Mouse (Mus musculus) right cerebral cortex, postnatal 14 days (tissue): ENCODE measurements around the gene Myoc.
"Not testable (repeated sequence)": the region's sequence is repeated elsewhere in the genome, so short reads cannot be mapped to it uniquely, and the experiment has no call there.

ENCODE experiments used
- DNase-seq: peaks from one replicate; pipeline ENCODE4 v3.0.0; 2022

Myoc gene

GRCm38 (mm10) chr1:162639051-162639750 is at the start of gene Myoc:
Gene Myoc (plus strand): TSS chr1:162639155.
- DNase-seq: no peak

DNA sequence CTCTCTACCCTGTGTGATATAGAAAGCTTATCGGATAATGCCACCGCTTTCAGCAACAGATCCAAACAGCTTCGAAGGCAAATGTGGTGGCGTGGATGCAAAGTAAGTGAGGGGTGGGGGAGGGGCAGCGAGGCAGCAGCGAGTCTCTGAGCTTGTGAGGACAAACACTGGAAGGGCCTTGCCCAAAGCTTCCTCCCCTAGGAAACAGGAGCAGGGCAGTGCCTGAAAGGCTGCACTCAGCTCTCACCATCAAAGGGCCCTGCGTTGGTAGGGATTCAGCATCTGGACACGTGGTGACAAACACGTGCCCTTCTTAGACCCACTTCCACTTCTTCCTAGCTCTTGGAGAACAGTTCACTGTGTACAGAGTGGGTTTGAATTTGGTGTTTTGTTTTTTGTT is 49.5 kb upstream of the Myoc start:
- DNase-seq: no peak

DNA sequence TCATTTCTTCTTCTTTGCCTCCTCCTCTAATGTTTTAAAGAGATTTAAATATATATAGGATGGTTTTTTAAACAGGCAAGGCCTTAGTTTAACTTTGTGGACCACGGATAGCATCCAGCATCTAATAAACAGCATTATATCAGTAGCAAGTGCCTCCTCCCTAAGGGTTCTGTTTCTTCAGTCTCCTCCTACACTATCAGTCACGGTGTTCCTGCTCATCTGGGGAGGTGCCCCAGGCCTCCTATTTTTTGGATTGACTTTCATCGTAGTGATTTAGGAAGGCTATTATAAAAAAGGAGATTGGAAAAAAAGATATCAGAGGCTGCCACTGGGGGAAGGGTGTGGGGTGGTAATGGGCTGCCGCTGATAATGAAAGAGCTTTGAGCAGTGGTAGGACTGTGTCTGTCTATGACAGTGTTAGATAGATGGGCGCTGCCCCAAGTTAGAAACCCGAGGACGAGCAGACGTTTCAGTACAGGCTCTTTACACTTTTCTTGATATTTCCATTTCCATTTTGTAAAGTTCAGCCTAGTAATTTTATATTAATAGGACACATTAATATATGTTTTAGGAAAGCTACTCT is 48.4 kb upstream of the Myoc start:
- DNase-seq: no peak

DNA sequence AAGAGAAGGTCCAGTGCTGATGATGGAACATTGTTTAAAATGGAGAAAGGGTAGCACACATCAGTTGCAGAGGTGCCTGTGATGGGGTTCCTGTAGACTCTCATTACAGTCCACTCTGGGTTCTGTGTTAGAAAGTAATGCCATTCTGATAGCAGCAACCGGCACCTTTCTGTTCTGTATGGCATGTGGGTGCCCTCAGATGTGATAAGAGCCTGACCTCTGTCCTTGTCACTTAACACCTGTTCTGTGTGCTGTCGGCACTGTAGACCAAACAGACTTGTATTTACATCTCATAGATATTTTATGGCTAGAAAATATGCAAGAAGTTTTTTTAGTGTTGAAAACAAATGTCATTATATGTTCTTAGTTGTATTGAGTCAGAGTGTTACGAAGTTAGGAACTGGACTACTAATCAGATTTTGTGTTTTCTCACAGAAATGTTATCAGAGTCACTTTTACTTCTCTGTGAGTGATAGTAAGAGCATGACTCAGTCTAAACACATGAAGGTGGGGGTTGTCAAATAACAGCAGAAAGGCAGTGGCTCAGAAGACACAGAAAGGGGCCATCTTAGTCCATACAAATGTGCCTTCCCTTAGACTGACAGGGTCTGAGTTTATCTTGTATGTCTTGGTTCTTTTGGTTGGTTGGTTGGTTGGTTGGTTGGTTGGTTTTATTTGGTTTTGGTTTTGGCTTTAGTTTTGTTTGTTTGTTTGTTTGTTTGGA is 41.4 kb upstream of the Myoc start:
- DNase-seq: no peak

- DNase-seq: no peak
These were observed 39.3 kb upstream of the Myoc start for GRCm38 (mm10) chr1:162599617-162600016.

DNA sequence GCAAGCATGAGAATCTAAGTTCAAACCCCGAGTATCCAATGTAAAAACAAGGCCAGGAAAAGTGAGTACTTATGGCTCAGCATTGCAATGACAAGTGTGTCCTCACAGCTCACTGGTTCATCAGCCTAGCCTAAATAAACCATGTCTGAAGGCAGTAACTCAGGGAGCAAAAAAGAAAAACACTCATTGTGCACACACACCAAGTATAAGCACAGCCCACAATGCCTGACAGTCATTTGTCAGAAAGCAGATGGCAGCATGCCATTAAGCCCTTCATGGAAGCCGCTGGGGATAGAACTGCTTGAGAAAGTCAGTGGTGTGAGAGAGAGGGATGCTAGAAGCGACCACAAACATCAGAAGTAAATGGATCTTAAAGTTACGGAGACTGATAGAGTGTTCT is 37.7 kb upstream of the Myoc start:
- no peak for DNase-seq

- DNase-seq: no peak
These were observed 30.8 kb upstream of the Myoc start for GRCm38 (mm10) chr1:162608127-162608526.

GRCm38 (mm10) chr1:162609633-162610250 is 29.2 kb upstream of the Myoc start:
- DNase-seq: no peak

DNA sequence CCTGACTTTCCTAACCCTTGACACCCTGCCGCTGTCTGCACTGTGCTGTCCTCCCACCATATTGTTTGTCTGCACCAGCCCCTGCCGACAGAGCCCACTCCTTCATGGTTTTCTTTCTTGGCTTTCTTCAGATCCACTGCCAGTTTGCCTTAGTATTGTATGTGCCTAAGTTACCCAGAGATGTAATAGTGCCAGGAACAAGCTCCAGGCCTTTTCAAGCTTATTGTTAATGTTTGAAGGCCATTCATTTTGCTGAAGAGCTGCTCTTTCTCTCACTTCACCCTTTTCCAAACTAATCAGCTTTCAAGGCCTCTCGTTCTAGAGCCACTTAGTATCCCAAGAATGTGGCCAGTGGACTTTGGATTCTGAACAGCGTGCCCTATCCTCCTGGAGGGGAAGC is 27.8 kb upstream of the Myoc start:
- no peak for DNase-seq

DNA sequence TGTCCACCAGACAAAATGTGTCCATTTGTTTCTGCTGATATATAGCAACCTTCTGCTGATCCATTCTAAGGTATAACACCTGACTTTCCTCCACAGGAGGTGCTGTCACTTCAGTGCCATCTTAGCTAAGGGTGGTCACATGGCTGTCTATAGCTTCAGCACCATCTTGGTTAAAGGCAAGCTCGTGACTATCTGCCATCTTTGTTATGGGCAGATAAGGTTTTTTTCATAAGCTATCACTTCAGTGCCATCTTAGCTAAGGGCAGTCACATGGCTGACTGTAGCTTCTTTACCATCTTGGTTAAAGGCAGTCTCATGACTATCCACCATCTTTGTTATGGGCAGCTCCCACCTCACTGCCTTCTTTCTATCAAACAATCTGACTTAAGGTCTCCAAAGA is 23.4 kb upstream of the Myoc start:
- no peak for DNase-seq

- DNase-seq: no peak
These were observed 18.5 kb upstream of the Myoc start for GRCm38 (mm10) chr1:162620487-162620886.

GRCm38 (mm10) chr1:162623895-162624294 is 15.1 kb upstream of the Myoc start:
- no peak for DNase-seq

DNA sequence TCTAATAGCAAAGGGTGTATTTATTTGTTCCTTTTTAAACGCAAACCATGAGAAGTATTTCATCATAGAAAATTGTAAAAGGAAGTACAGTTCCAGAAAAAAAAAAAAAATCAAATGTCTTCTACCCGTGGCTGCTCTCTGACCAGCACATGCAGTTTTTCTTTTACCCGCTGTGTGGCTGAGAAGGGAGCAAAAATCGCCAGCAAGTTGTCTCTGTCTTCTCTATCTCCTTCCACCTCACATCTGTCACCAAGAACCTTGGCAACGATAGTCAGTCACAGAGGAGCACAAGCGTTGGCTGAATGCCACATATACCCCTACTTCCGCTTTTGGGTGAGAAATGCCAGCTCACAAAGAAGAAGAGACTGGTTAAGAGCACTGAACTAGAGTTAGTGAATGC is 13.7 kb upstream of the Myoc start:
- DNase-seq: no peak

DNA sequence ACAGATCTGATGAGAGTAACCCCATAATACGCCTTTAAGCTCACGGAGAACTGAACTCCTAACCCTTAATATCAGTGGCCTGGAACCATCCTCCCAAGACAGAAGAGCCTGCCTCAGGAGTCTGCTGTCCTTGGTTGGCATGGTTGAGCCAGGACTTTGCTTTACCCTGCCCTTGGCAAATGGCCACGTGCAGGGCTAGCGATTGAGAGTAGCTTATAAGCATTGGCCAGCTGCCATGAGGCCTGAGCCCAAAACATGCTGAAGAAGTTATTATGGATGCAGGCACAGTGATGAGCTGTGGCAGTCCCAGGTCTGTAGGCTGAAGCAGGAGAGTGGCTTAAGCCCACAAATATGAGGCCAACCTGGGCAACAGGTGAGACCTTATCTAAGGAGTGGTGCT is 11.1 kb upstream of the Myoc start:
- not testable (repeated sequence) for DNase-seq

- DNase-seq: not testable (repeated sequence)
These were observed 10.6 kb upstream of the Myoc start for GRCm38 (mm10) chr1:162628326-162628725.

DNA sequence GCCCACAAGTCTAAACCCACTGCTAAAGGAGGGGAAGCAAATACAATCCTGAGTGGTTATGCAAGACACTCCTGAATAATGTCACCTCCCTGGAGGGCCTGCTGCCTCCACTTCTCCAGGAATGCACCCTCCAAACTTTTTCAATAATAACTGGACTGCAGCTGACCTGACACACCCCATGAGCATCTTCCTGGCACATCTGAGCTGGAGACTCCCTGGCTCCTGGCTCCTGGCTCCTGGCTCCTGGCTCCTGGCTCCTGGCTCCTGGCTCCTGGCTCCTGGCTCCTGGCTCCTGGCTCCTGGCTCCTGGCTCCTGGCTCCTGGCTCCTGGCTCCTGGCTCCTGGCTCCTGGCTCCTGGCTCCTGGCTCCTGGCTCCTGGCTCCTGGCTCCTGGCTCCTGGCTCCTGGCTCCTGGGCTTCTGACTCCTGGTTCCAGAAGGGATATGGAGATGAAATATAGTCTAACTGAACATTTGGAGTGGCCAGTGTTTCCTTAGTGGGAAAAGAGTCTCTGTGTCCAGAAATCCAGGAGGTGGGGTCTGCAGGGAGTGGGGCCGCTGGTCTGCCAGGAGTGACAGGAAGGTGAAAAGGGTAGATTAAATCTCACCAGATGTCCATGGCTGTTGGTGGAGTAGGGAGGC is 3.5 kb upstream of the Myoc start:
- not testable (repeated sequence) for DNase-seq

DNA sequence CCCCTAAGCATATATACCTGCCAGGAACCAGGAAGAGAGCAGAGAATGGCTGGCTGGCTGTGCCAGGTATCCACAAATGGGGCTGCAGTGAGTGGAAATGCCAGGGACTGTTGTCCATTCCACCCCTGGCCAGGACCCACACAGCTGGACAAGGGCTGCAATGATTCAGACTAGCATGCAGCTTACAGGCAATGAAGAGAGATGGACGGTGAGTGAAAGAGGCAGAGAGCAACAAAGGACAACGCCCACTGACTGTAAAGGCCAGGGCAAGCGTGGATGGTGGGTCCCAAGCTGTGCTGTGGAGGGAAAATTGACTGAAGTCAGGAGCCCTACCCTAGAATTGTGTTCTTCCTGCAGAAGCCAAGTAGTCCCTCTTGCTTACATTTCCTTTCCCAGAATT is 2.4 kb upstream of the Myoc start:
- no peak for DNase-seq

DNA sequence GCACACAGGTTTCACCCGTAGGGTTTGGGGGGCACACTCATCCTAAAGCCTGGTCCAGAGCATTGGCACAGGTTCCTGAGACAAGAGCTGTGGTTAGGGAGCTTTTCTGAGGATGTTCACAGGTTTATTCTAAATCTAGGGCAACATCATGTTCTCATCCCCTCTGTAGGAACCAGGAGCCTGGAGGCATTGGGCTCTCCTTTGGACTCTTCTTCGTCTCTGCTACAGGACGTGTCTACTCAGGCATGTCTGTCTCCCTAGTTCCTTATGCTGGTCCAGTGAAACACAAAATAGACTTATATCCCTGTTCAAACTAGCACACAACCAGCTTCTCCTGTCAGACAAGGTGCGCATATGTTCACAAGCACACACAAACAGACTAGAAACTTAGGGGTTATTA is 420 bp upstream of the Myoc start:
- no peak for DNase-seq

- DNase-seq: no peak
These were observed 906 bp downstream of the Myoc start for GRCm38 (mm10) chr1:162639861-162640260.

GRCm38 (mm10) chr1:162642591-162642990 is 3.6 kb downstream of the Myoc start:
- DNase-seq: no peak

- DNase-seq: peak; percentile 38
These were observed 4.8 kb downstream of the Myoc start for GRCm38 (mm10) chr1:162643752-162644151.

DNA sequence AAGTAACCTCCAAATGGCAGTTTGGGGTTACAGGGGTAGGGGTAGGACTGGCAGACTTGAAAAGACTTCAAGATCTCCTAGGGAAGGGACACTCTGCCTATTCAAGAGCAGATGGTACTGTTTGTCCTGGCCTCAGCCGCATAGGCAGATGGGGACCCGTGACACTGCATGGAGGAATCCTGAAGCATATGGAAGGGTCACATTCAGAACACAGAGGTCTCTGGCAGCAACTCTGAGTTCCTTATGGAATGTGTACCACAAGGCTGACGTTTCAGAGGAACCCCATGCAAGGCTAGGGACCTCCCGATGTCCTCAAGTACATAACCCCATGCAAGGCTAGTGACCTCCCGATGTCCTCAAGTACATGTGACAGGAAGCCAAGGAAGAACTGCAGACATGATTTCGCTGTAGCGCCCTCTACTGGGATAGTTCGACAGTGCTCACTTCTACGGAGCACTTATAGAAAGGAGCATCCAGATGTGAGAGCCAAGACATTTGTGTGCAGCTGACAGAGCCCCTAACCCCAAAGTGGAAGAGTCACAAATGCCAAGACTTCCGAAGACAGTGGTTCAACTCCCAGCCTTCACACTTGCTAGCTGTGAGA is 7.2 kb downstream of the Myoc start:
- DNase-seq: no peak

DNA sequence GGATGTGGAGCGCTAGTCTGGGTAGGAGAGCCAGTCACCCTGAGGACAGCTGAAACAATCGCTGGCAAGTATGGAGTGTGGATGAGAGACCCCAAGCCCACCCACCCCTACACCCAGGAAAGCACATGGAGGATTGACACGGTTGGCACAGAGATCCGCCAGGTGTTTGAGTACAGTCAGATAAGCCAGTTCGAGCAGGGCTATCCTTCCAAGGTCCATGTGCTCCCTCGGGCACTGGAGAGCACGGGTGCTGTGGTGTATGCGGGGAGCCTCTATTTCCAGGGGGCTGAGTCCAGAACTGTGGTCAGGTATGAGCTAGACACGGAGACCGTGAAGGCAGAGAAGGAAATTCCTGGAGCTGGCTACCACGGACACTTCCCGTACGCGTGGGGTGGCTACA is 9.5 kb downstream of the Myoc start:
- DNase-seq: no peak
